Mouse (Mus musculus): Measurements from ENCODE around the gene Slc31a2. TPM values are rescaled to one million over a fixed set of nuclear protein-coding genes. Genes with fewer than 3 reads are reported as not detected.

Slc31a2 gene
- polyA plus RNA-seq, 1 experiment, result 14.0 TPM

DNA sequence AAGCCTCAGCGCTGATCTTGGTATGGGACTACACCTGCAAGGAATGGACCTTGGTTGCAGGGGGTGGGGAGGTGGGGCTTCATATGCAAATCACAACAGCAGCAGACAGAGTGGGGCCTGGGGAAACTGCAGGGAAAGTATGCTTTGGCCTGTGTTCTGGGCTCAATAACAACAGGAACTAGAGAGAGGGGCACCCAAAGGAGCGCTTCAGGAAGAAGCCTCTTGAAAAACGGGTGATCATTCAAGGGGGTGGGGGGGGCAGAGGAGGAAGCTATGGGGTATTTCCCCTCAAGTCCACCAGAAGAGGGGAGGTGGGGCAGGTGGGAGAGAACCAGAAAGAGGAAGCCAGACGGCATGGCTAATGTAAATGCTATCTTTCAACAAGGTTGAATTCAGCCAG lies 14.0 kb upstream of the Slc31a2 start:
- DNase-seq (ENCODE audit: low read depth in 1 of 2, low spot score in 2 of 2), result peak; percentile 17 to 46
- Histone ChIP-seq H3K27ac (ENCODE audit: insufficient read depth, low read length) (no peak overlapping the region), H3K36me3 (ENCODE audit: control insufficient read depth, insufficient read depth, low read length) (no peaks in the 10 kb centered on the region), H3K4me1 (ENCODE audit: control insufficient read depth, insufficient read depth, insufficient read length) (no peaks in the 10 kb centered on the region; the same call in 1 of the 2 replicates), H3K4me3 (ENCODE audit: extremely low read depth, insufficient read depth, insufficient read length) (no peak overlapping the region), H3K27me3 (ENCODE audit: control insufficient read depth, insufficient read depth, low read length) (no peaks in the 10 kb centered on the region)
- TF ChIP-seq POLR2A (IDR thresholded peaks at IDR 0.05; ENCODE audit: low read depth, low read length) (no peak), CTCF (IDR thresholded peaks at IDR 0.05; ENCODE audit: extremely low read depth, insufficient read depth, insufficient read length, insufficient replicate concordance) (no peak)
- 20% methylated on average over 4 of the region's 4 CpGs for WGBS

GRCm38 (mm10) chr4:62250896-62251544 lies 11.3 kb upstream of the Slc31a2 start:
- no peak for DNase-seq (ENCODE audit: low read depth in 1 of 2, low spot score in 2 of 2)
- Histone ChIP-seq H3K36me3 (ENCODE audit: control insufficient read depth, insufficient read depth, low read length) (no peaks in the 10 kb centered on the region), H3K27me3 (ENCODE audit: control insufficient read depth, insufficient read depth, low read length) (no peaks in the 10 kb centered on the region), H3K4me3 (ENCODE audit: extremely low read depth, insufficient read depth, insufficient read length) (no peak overlapping the region), H3K27ac (ENCODE audit: insufficient read depth, low read length) (no peak overlapping the region), H3K4me1 (ENCODE audit: control insufficient read depth, insufficient read depth, insufficient read length) (no peaks in the 10 kb centered on the region; the same call in 1 of the 2 replicates)
- WGBS, result 68% methylated on average over 3 of the region's 3 CpGs
- TF ChIP-seq CTCF (IDR thresholded peaks at IDR 0.05; ENCODE audit: extremely low read depth, insufficient read depth, insufficient read length, insufficient replicate concordance), result no peak
- TF ChIP-seq POLR2A (IDR thresholded peaks at IDR 0.05; ENCODE audit: low read depth, low read length), result no peak

DNA sequence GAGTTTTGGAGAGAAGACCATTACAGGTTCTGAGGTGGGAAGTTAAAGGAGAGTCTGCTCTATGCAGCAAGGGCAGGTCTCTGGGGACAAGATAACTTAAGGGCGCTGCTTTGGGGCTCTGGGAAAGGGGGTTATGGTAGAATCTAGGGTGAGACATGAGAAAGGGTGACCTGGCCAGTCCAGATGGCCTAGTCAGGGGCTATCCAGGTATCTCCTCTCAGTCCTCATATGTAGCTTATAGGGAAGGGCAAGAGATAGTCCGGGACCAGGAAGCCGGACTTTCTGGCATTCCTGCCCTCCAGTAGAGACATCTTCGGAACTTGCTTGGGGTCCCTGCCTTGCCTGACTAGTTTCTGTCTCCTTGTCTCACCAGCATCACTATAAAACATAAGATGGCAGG lies 10.6 kb upstream of the Slc31a2 start:
- H3K27me3 ChIP-seq (ENCODE audit: control insufficient read depth, insufficient read depth, low read length), result no peaks in the 10 kb centered on the region
- H3K36me3 ChIP-seq (ENCODE audit: control insufficient read depth, insufficient read depth, low read length), result no peaks in the 10 kb centered on the region
- H3K4me3 ChIP-seq (ENCODE audit: extremely low read depth, insufficient read depth, insufficient read length), result no peak overlapping the region
- DNase-seq (ENCODE audit: low read depth in 1 of 2, low spot score in 2 of 2), result no peak
- no peak for TF ChIP-seq POLR2A (IDR thresholded peaks at IDR 0.05; ENCODE audit: low read depth, low read length)
- H3K4me1 ChIP-seq (ENCODE audit: control insufficient read depth, insufficient read depth, insufficient read length), result no peaks in the 10 kb centered on the region; the same call in 1 of the 2 replicates
- H3K27ac ChIP-seq (ENCODE audit: insufficient read depth, low read length), result no peak overlapping the region
- 79% methylated on average over 4 of the region's 4 CpGs for WGBS

GRCm38 (mm10) chr4:62254551-62254950 lies 7.8 kb upstream of the Slc31a2 start:
- no peaks in the 10 kb centered on the region for H3K4me1 ChIP-seq (ENCODE audit: control insufficient read depth, insufficient read depth, insufficient read length)
- TF ChIP-seq POLR2A (IDR thresholded peaks at IDR 0.05; ENCODE audit: low read depth, low read length), result no peak
- TF ChIP-seq CTCF (IDR thresholded peaks at IDR 0.05; ENCODE audit: extremely low read depth, insufficient read depth, insufficient read length, insufficient replicate concordance), result no peak
- no peaks in the 10 kb centered on the region for H3K27me3 ChIP-seq (ENCODE audit: control insufficient read depth, insufficient read depth, low read length)
- WGBS, result 67% methylated on average over 8 of the region's 8 CpGs
- no peak overlapping the region for H3K4me3 ChIP-seq (ENCODE audit: extremely low read depth, insufficient read depth, insufficient read length)
- H3K36me3 ChIP-seq (ENCODE audit: control insufficient read depth, insufficient read depth, low read length), result no peaks in the 10 kb centered on the region
- no peak overlapping the region for H3K27ac ChIP-seq (ENCODE audit: insufficient read depth, low read length)
- no peak for DNase-seq (ENCODE audit: low read depth in 1 of 2, low spot score in 2 of 2)

- peak in 1 of 2 experiments; percentile 8 for DNase-seq (ENCODE audit: low read depth in 1 of 2, low spot score in 2 of 2)
- Histone ChIP-seq H3K27ac (ENCODE audit: insufficient read depth, low read length) (no peak overlapping the region), H3K4me3 (ENCODE audit: extremely low read depth, insufficient read depth, insufficient read length) (no peak overlapping the region), H3K4me1 (ENCODE audit: control insufficient read depth, insufficient read depth, insufficient read length) (no peaks in the 10 kb centered on the region), H3K36me3 (ENCODE audit: control insufficient read depth, insufficient read depth, low read length) (no peaks in the 10 kb centered on the region), H3K27me3 (ENCODE audit: control insufficient read depth, insufficient read depth, low read length) (no peaks in the 10 kb centered on the region)
- 25% methylated on average over 8 of the region's 8 CpGs for WGBS
- TF ChIP-seq POLR2A (IDR thresholded peaks at IDR 0.05; ENCODE audit: low read depth, low read length) (no peak), CTCF (IDR thresholded peaks at IDR 0.05; ENCODE audit: extremely low read depth, insufficient read depth, insufficient read length, insufficient replicate concordance) (no peak)
These were observed 5.4 kb upstream of the Slc31a2 start for GRCm38 (mm10) chr4:62256931-62257330.

DNA sequence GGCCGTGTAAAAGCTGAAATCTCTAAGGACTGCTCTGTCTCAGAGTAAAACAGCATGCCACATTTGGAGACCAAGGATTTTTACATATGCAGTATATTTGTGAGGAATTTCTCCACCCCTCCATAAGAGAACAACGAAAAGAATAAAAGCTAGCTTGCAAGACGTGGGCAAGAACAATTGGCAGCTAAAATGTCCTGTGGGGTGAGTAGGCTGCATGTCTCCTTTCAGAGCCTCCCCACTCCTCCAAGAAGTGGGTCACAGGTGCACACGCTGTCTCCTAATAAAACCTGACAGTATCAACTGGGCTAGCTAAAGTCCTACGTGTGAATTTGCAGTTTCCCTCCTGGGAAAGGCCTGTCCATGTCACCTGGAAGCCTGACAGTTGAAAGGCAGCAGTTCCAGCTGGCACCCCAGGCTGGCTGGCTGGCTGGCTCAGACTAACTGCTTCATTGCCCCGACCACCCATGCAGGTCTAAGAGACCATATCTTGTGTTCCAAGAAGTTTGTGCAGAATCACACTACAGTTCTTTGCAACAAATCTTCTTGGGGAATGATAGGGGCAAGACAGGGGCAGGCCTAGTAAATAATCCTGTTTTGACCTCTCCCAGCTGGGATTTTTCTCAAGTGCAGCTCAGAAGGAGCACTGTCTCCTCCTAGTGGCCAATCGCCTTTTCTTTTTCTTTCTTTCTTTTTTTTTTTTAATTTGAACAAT lies 927 bp downstream of the Slc31a2 start:
- Histone ChIP-seq H3K36me3 (ENCODE audit: control insufficient read depth, insufficient read depth, low read length) (no peaks in the 10 kb centered on the region), H3K27me3 (ENCODE audit: control insufficient read depth, insufficient read depth, low read length) (no peaks in the 10 kb centered on the region), H3K4me3 (ENCODE audit: extremely low read depth, insufficient read depth, insufficient read length) (no peak overlapping the region), H3K4me1 (ENCODE audit: control insufficient read depth, insufficient read depth, insufficient read length) (no peaks in the 10 kb centered on the region), H3K27ac (ENCODE audit: insufficient read depth, low read length) (no peak overlapping the region)
- no peak for DNase-seq (ENCODE audit: low read depth in 1 of 2, low spot score in 2 of 2)
- WGBS, result 46% methylated on average over 7 of the region's 7 CpGs
- no peak for TF ChIP-seq POLR2A (IDR thresholded peaks at IDR 0.05; ENCODE audit: low read depth, low read length)
- no peak for TF ChIP-seq CTCF (IDR thresholded peaks at IDR 0.05; ENCODE audit: extremely low read depth, insufficient read depth, insufficient read length, insufficient replicate concordance)

Measured in spleen, adult 2 months (tissue).